Mouse (Mus musculus) myocyte (in vitro differentiated cells): Measurements from ENCODE around the gene Marco.

Source experiments
- POLR2A ChIP-seq: IDR thresholded peaks from one replicate; pipeline ENCODE4 v1.6.1; 2011; ENCODE audit warnings: low read depth, mild to moderate bottlenecking, control low read depth, moderate library complexity; ENCODE audit not compliant: insufficient read length
- TCF12 ChIP-seq: IDR thresholded peaks from one replicate; pipeline ENCODE4 v1.6.1; 2011; ENCODE audit warnings: mild to moderate bottlenecking, control low read depth; ENCODE audit not compliant: poor library complexity, insufficient read depth, severe bottlenecking

- TF ChIP-seq POLR2A (no peak), TCF12 (no peak)
Measured at GRCm38 (mm10) chr1:120441587-120441986, 63.2 kb downstream of the Marco start.
